8 mouse cellular contexts compared by ENCODE assay signal in genomic region chr5:30461821-30462220, GRCm38 (mm10). TPM values are rescaled to one million over a fixed set of nuclear protein-coding genes. Genes with fewer than 3 reads are reported as not detected.
DNase-seq lines count a peak whose midpoint lies in the region; ATAC-seq lines count a peak whose summit lies in the region.
"Had no signal": no experiment of that assay in that cellular context is flagged by ENCODE, and none has a peak within 500 bp of the region (broad histone marks: within the 10 kb centered on the region; RNA-seq: fewer than 3 reads in every experiment).

Gene Otof, minus strand, starts transcription at chr5:30461932.

- no peak within 1 kb of the TSS for H3K9ac ChIP-seq in forebrain, embryonic 12.5 days
- peak within 1 kb of the TSS; percentile 34 for H3K9ac ChIP-seq in hindbrain, embryonic 15.5 days
- no peak within 1 kb of the TSS for H3K9ac ChIP-seq in lung, embryonic 16.5 days (ENCODE audit: low read length)

- H3K36me3 ChIP-seq in forebrain, embryonic 12.5 days (replicated peaks): no peaks in the 10 kb centered on the region
- no peaks in the 10 kb centered on the region for H3K36me3 ChIP-seq in hindbrain, embryonic 15.5 days
- no peaks in the 10 kb centered on the region for H3K36me3 ChIP-seq in lung, embryonic 16.5 days (ENCODE audit: control insufficient read depth, insufficient read depth, low read length)

- WGBS in forebrain, embryonic 12.5 days: 36% methylated on average over 12 of the region's 12 CpGs
- 7% methylated on average over 12 of the region's 12 CpGs for WGBS in hindbrain, embryonic 15.5 days
- 6% methylated on average over 11 of the region's 12 CpGs for WGBS in lung, embryonic 16.5 days

- peaks cover 22% of the 10 kb centered on the region for H3K4me1 ChIP-seq in forebrain, embryonic 12.5 days
- H3K4me1 ChIP-seq in hindbrain, embryonic 15.5 days (replicated peaks): peaks cover 38% of the 10 kb centered on the region
- peaks cover 12% of the 10 kb centered on the region; the same call in 1 of the 2 replicates for H3K4me1 ChIP-seq in lung, embryonic 16.5 days (replicated peaks; ENCODE audit: control insufficient read depth, insufficient read depth, low read length)

- peak; percentile 65 for ATAC-seq in forebrain, embryonic 12.5 days (ENCODE audit: low FRiP score)
- ATAC-seq in hindbrain, embryonic 15.5 days (ENCODE audit: low FRiP score, low read depth): peak; percentile 69
- peak; percentile 78 for ATAC-seq in lung, embryonic 16.5 days (ENCODE audit: low read depth)

- peak; percentile 71 for DNase-seq in Muller cell, postnatal 12 days (ENCODE audit: inconsistent ontology term)
- peak; percentile 58 for DNase-seq in adrenal gland, postnatal 14 days
- DNase-seq in right cerebral cortex, postnatal 4 days: peak; percentile 69
- DNase-seq in urinary bladder, postnatal 10 days (ENCODE audit: low spot score): no peak

- no peak within 1 kb of the TSS for H3K4me2 ChIP-seq in forebrain, embryonic 12.5 days
- peak within 1 kb of the TSS; percentile 46 for H3K4me2 ChIP-seq in hindbrain, embryonic 15.5 days
- peak within 1 kb of the TSS; percentile 21; the same call in 1 of the 2 replicates for H3K4me2 ChIP-seq in lung, embryonic 16.5 days (ENCODE audit: low read depth, low read length)

- peaks cover 41% of the 10 kb centered on the region for H3K27me3 ChIP-seq in forebrain, embryonic 12.5 days
- H3K27me3 ChIP-seq in hindbrain, embryonic 15.5 days: no peaks in the 10 kb centered on the region
- peaks cover 8% of the 10 kb centered on the region for H3K27me3 ChIP-seq in lung, embryonic 16.5 days (ENCODE audit: control insufficient read depth, insufficient read depth, low read depth, low read length)

- no peak within 1 kb of the TSS for H3K27ac ChIP-seq in forebrain, embryonic 12.5 days
- peak within 1 kb of the TSS; percentile 56 for H3K27ac ChIP-seq in hindbrain, embryonic 15.5 days (replicated peaks)
- H3K27ac ChIP-seq in lung, embryonic 16.5 days (ENCODE audit: low read length): no peak within 1 kb of the TSS
- H3K27ac ChIP-seq: macrophage had no signal

- H3K9me3 ChIP-seq in forebrain, embryonic 12.5 days: no peaks in the 10 kb centered on the region
- H3K9me3 ChIP-seq in hindbrain, embryonic 15.5 days: no peaks in the 10 kb centered on the region
- no peaks in the 10 kb centered on the region for H3K9me3 ChIP-seq in lung, embryonic 16.5 days (ENCODE audit: control insufficient read depth, low read length)

- H3K4me3 ChIP-seq in forebrain, embryonic 12.5 days (replicated peaks): no peak within 1 kb of the TSS
- H3K4me3 ChIP-seq in hindbrain, embryonic 15.5 days: peak within 1 kb of the TSS; percentile 23
- H3K4me3 ChIP-seq in lung, embryonic 16.5 days (ENCODE audit: low read length): no peak within 1 kb of the TSS

RNA-seq across cellular contexts. Expression of gene Otof, which starts in this region (rescaled TPM):
- total RNA-seq in adrenal gland, postnatal 14 days (2021): 0.07 and 0.08 TPM in 2 replicates
- 0.19 and 0.23 TPM in 2 replicates for polyA plus RNA-seq in forebrain, embryonic 12.5 days (2016; fragmentation: Nextera tagmentation; extraction: Ambion mirVana)
- polyA plus RNA-seq in hindbrain, embryonic 15.5 days (2015; fragmentation: Nextera tagmentation; extraction: Ambion mirVana): 6.8 and 7.9 TPM in 2 replicates
- 0.68 and 0.84 TPM in 2 replicates for polyA plus RNA-seq in lung, embryonic 16.5 days (2015; fragmentation: Nextera tagmentation; extraction: Ambion mirVana)
- polyA plus RNA-seq: macrophage had no signal

Comparison
In these comparisons a context has a peak if more than half of its experiments do, and no peak if none do; other contexts are left out.
1. Peak in DNase-seq in adrenal gland, postnatal 14 days; RNA of the gene not detected or under 1 TPM.
2. Peak in ATAC-seq in forebrain, embryonic 12.5 days; RNA of the gene not detected or under 1 TPM.
3. Peak in ATAC-seq and H3K4me2 ChIP-seq in lung, embryonic 16.5 days; RNA of the gene not detected or under 1 TPM.